Mouse (Mus musculus): ENCODE measurements around the gene Sema4c. TPM values are rescaled to one million over a fixed set of nuclear protein-coding genes. Genes with fewer than 3 reads are reported as not detected.
A peak's percentile ranks its signal among the peaks of the same experiment; 100 is the strongest.

The Sema4c gene
- total and polyA plus RNA-seq, 3 experiments, result 0.70 to 3.4 (median 1.5) TPM

DNA sequence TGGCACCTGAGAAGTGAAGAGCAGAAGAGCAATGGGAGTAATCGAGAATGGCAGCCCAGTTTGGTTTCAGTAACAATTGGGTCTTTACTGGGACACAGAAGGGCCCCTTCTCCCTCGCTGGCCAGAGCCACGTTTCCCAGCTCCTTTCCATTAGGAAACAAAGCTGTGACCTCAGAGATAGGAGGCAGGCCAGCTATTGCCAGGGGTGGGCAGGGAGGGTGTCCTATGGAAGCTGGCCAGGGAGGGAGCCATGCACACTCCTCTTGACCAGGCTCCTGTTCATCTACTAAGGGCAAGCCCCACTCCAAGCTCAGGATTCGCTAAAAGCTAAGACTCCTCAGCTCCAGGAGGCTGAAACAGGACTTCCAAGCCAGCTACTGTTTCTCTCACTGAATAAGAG, 1.1 kb upstream of the Sema4c start:
- dilution Hi-C loops (cut with MboI; ENCODE audit: extremely low pct_ligation_motif_present, extremely low pct_unique_long_range_greater_than_20kb, low sequenced_read_pairs), result no loop called here
- no peaks in the 10 kb centered on the region for H3K36me3 ChIP-seq (replicated peaks in 1 of 2; ENCODE audit: control insufficient read depth in 1 of 2, insufficient read depth in 1 of 2, low read length in 1 of 2)
- DNase-seq (ENCODE audit: extremely low read depth), result no peak
- no peaks in the 10 kb centered on the region for H3K79me2 ChIP-seq (replicated peaks; ENCODE audit: control insufficient read depth, extremely low read depth, insufficient read depth, poor library complexity, severe bottlenecking)
- H3K4me3 ChIP-seq (replicated peaks in 1 of 3; ENCODE audit: low read depth in 2 of 3, low read length in 2 of 3, poor library complexity in 1 of 3), result no peak overlapping the region
- H3K27me3 ChIP-seq (replicated peaks), result peaks cover 38% of the 10 kb centered on the region
- no peak overlapping the region for H3K27ac ChIP-seq (ENCODE audit: insufficient read depth, low read depth)
- H3K4me2 ChIP-seq (ENCODE audit: insufficient read depth, low read depth, poor library complexity, severe bottlenecking), result no peak overlapping the region; the same call in 1 of the 2 replicates
- TF ChIP-seq UBTF (IDR thresholded peaks at IDR 0.05; ENCODE audit: low read depth, low read length) (no peak), MEF2A (IDR thresholded peaks at IDR 0.05; ENCODE audit: borderline replicate concordance, low read depth, low read length) (no peak), MXI1 (IDR thresholded peaks at IDR 0.05; ENCODE audit: low read depth, low read length) (no peak), CHD1 (IDR thresholded peaks at IDR 0.05; ENCODE audit: low read depth, low read length) (no peak), TBP (conservative IDR thresholded peaks at IDR 0.05; ENCODE audit: low read depth, low read length) (no peak), EP300 (IDR thresholded peaks at IDR 0.05; ENCODE audit: low read length) (no peak), ZC3H11A (IDR thresholded peaks at IDR 0.05; ENCODE audit: low read depth, low read length) (no peak), IRF4 (IDR thresholded peaks at IDR 0.05; ENCODE audit: low read depth, low read length) (no peak), RCOR1 (conservative IDR thresholded peaks at IDR 0.05; ENCODE audit: low read depth, low read length) (no peak), ZKSCAN1 (IDR thresholded peaks at IDR 0.05; ENCODE audit: borderline replicate concordance, low read depth, low read length) (no peak), TCF12 (IDR thresholded peaks at IDR 0.05; ENCODE audit: low read depth, low read length) (no peak), ZNF384 (IDR thresholded peaks at IDR 0.05; ENCODE audit: low read depth, low read length) (no peak)
- H3K9me3 ChIP-seq (replicated peaks; ENCODE audit: low read length), result no peaks in the 10 kb centered on the region
- H3K9ac ChIP-seq (ENCODE audit: insufficient read depth, low read depth), result no peak overlapping the region
- peaks cover 18 to 65% of the 10 kb centered on the region in 2 experiments for H3K4me1 ChIP-seq (ENCODE audit: control insufficient read depth in 1 of 2, insufficient read depth in 2 of 2)
- in situ Hi-C loops (cut with MboI; ENCODE audit: low pct_ligation_motif_present, low pct_unique_long_range_greater_than_20kb, low sequenced_read_pairs), result loop anchor here (5.0 kb wide), 1 partner anchor 73 kb away; no protein-coding TSS in a partner anchor

DNA sequence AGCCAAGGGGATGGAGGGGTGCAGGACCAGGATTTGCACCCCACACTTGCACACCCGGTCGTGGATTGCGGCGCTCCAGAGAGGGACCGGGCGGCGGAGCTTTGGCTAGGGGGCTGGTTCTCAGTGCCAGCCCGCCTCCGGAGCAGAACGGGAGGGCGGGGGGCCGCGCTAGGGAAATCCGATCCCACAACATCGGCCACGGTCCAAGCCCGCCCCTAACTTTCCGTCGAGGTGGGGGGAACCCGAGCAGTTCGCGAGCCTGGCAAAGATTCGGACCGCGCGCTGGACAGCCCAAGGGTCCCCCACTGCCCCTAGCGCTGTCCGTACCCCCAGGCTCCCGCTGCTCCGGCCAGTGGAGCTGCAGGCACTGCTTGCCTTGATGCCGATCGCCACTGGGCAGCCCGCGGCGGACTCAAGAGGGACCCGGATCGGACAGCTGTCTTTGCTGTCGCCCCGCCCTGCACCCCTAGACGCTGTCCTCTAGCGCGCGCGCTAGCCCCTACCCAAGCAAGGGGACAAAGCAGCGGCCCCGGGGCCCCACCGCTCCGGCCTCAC, 615 bp downstream of the Sema4c start:
- H3K27ac ChIP-seq (ENCODE audit: insufficient read depth, low read depth), result no peak overlapping the region
- peaks cover 14 to 53% of the 10 kb centered on the region in 2 experiments for H3K4me1 ChIP-seq (ENCODE audit: control insufficient read depth in 1 of 2, insufficient read depth in 2 of 2)
- dilution Hi-C loops (cut with MboI; ENCODE audit: extremely low pct_ligation_motif_present, extremely low pct_unique_long_range_greater_than_20kb, low sequenced_read_pairs), result no loop called here
- peak overlapping the region; percentile 15 for H3K9ac ChIP-seq (ENCODE audit: insufficient read depth, low read depth)
- H3K27me3 ChIP-seq (replicated peaks), result peaks cover 38% of the 10 kb centered on the region
- in situ Hi-C loops (cut with MboI; ENCODE audit: low pct_ligation_motif_present, low pct_unique_long_range_greater_than_20kb, low sequenced_read_pairs), result loop anchor here (5.0 kb wide), 1 partner anchor 75 kb away; no protein-coding TSS in a partner anchor
- H3K36me3 ChIP-seq (replicated peaks in 1 of 2; ENCODE audit: control insufficient read depth in 1 of 2, insufficient read depth in 1 of 2, low read length in 1 of 2), result peaks cover 5 to 10% of the 10 kb centered on the region in 2 experiments
- H3K9me3 ChIP-seq (replicated peaks; ENCODE audit: low read length), result no peaks in the 10 kb centered on the region
- TF ChIP-seq USF2 (conservative IDR thresholded peaks at IDR 0.05; ENCODE audit: low read depth, low read length) (no peak), UBTF (IDR thresholded peaks at IDR 0.05; ENCODE audit: low read depth, low read length) (peak; percentile 59; the same call in 1 of the 2 replicates)
- no peaks in the 10 kb centered on the region for H3K79me2 ChIP-seq (replicated peaks; ENCODE audit: control insufficient read depth, extremely low read depth, insufficient read depth, poor library complexity, severe bottlenecking)
- peak overlapping the region; percentile 58 to 77 (median 71) for H3K4me3 ChIP-seq (replicated peaks in 1 of 3; ENCODE audit: low read depth in 2 of 3, low read length in 2 of 3, poor library complexity in 1 of 3)
- peak overlapping the region; percentile 97 for H3K4me2 ChIP-seq (ENCODE audit: insufficient read depth, low read depth, poor library complexity, severe bottlenecking)
- DNase-seq (ENCODE audit: extremely low read depth), result no peak

Data from CH12.LX (cell line).